Comparison of ENCODE assay signal across 8 mouse cellular contexts in the genomic region with DNA sequence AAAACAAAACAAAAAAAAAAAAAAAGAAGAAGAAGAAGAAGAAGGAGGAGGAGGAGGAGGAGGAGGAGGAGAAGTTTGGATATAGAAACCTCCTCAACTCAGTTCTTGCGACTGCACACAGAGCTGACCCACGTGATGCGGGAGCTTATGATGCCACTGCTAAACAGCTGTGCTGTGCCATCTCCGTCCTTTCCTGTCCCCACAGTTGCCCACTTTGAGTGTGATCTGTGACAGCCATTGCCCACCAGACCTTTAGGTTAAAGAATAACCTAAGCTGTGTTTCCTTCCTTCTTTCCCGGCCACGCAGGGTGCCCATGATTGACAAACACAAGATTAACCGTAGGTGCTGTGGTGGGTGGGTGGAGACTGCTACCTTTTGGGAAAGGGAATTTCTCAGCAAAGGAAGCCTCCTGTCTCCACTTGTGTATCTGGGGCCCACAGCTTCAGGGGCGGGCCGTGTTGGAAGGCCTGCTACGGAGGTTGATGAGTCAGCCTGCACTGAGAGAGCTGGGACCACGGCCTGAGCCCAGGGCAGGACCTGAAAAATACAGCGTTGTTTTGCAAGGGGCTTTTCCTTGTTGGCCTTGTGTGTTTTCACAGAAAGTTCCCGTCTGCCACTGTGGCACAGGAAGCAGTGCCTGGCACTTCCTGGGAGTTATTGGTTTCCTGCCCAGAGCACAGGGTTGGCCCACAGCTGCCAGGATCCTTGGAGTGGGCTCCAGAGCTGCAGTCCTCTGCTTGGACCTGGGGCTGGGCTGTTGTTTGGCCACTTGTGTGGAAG. TPM values are rescaled to one million over a fixed set of nuclear protein-coding genes. Genes with fewer than 3 reads are reported as not detected.
DNase-seq lines count a peak whose midpoint lies in the region; ATAC-seq lines count a peak whose summit lies in the region.

No protein-coding gene starts in this region.

- peak; percentile 58 to 78 for DNase-seq in adrenal gland, adult (ENCODE audit: inconsistent age in 2 of 2, low spot score in 1 of 2)
- DNase-seq in adrenal gland, adult 8-10 months: no peak
- DNase-seq in urinary bladder, postnatal 25 days (ENCODE audit: low spot score): peak; percentile 36
- no peak for DNase-seq in urinary bladder, postnatal 10 days (ENCODE audit: low spot score)
- DNase-seq in layer of hippocampus, adult 8-10 months (ENCODE audit: low spot score in 2 of 2): no peak
- no peak for DNase-seq in cerebellum, adult 18-20 months
- DNase-seq in thymus, postnatal 14 days: no peak

- H3K4me3 ChIP-seq in liver, embryonic 16.5 days (ENCODE audit: low read depth, low read length): no peak overlapping the region

- H3K9ac ChIP-seq in liver, embryonic 16.5 days (ENCODE audit: low read depth, low read length): no peak overlapping the region

- WGBS in liver, embryonic 16.5 days (ENCODE audit: insufficient replicate concordance): 17% methylated on average over 13 of the region's 13 CpGs

- H3K27me3 ChIP-seq in liver, embryonic 16.5 days (ENCODE audit: control insufficient read depth, insufficient read depth, low read depth, low read length): no peaks in the 10 kb centered on the region

- no peaks in the 10 kb centered on the region for H3K9me3 ChIP-seq in liver, embryonic 16.5 days (replicated peaks; ENCODE audit: control insufficient read depth, low read length)

- no peaks in the 10 kb centered on the region for H3K36me3 ChIP-seq in liver, embryonic 16.5 days (ENCODE audit: control insufficient read depth, insufficient read depth)

- no peak for ATAC-seq in liver, embryonic 16.5 days (ENCODE audit: low read depth)

- H3K27ac ChIP-seq in liver, embryonic 16.5 days (ENCODE audit: low read length): peak overlapping the region; percentile 65

- H3K4me2 ChIP-seq in liver, embryonic 16.5 days (ENCODE audit: low read depth, low read length): no peak overlapping the region

- H3K4me1 ChIP-seq in liver, embryonic 16.5 days (ENCODE audit: control insufficient read depth, low read depth, low read length): peaks cover 23% of the 10 kb centered on the region

RNA-seq across cellular contexts. Expression of a gene that starts 19.5 kb away (rescaled TPM):
- total RNA-seq in adrenal gland, adult 8-10 months (2022): 10 to 100 TPM; 13.5 to 18.6 (median 15.2) TPM
- polyA plus RNA-seq in liver, embryonic 16.5 days (2015; fragmentation: Nextera tagmentation; extraction: Ambion mirVana): 7.6 and 8.3 TPM in 2 replicates
- total RNA-seq in layer of hippocampus, adult 8-10 months (2022): 1 to 10 TPM; 7.8 to 10.0 (median 8.5) TPM

RNA-seq across cellular contexts. Expression of a gene that starts 36.5 kb away (rescaled TPM):
- 100 to 1,000 TPM; 212 to 358 (median 282) TPM for total RNA-seq in adrenal gland, adult 8-10 months (2022)
- polyA plus RNA-seq in liver, embryonic 16.5 days (2015; fragmentation: Nextera tagmentation; extraction: Ambion mirVana): 93.6 and 103 TPM in 2 replicates
- 10 to 100 TPM; 63.8 to 73.0 (median 64.6) TPM for total RNA-seq in layer of hippocampus, adult 8-10 months (2022)

Comparison
In these comparisons a context has a peak if more than half of its experiments do, and no peak if none do; other contexts are left out.
1. DNase-seq: peak in adrenal gland, adult (2 of 2) and urinary bladder, postnatal 25 days (single experiment); none in adrenal gland, adult 8-10 months (single experiment), urinary bladder, postnatal 10 days (single experiment), layer of hippocampus, adult 8-10 months (0 of 2), cerebellum, adult 18-20 months (0 of 2) and thymus, postnatal 14 days (single experiment).